Mouse (Mus musculus): ENCODE data around the gene Slc25a19.

GRCm38 (mm10) chr11:115603128-115603475 is 25.0 kb downstream of the Slc25a19 start:
- TF ChIP-seq GATA1 (IDR thresholded peaks at IDR 0.05; ENCODE audit: borderline replicate concordance, low read length), result no peak
- no peak for TF ChIP-seq FLI1 (IDR thresholded peaks at IDR 0.05; ENCODE audit: low read length)
